Mouse (Mus musculus) gastrocnemius, postnatal 25 days (tissue): ENCODE data around the gene Irf2bpl. TPM values are rescaled to one million over a fixed set of nuclear protein-coding genes. Genes with fewer than 3 reads are reported as not detected.

ENCODE experiments used
- DNase-seq: peaks from one replicate; pipeline ENCODE4 v3.0.0; 2022
- total RNA-seq, 2 experiments: library from RNA; stranded (reverse); gene quantifications; 1 replicate in 1 of 2; 2 replicates in 1 of 2; pipeline ENCODE4 v1.2.3; 2021

The Irf2bpl gene
- total RNA-seq, 2 experiments from 2014 or later = 22.0 to 24.0 TPM

GRCm38 (mm10) chr12:86886446-86886965 lies 1.9 kb upstream of the Irf2bpl start:
- no peak for DNase-seq

GRCm38 (mm10) chr12:86885746-86886145 lies 1.1 kb upstream of the Irf2bpl start:
- DNase-seq = no peak

- DNase-seq = no peak
Measured at GRCm38 (mm10) chr12:86885336-86885735, 738 bp upstream of the Irf2bpl start.

- DNase-seq = peak; percentile 83
Measured at GRCm38 (mm10) chr12:86883280-86884196, 1.1 kb downstream of the Irf2bpl start.

GRCm38 (mm10) chr12:86883019-86883279 lies 1.6 kb downstream of the Irf2bpl start:
- no peak for DNase-seq

- peak; percentile 76 for DNase-seq
Measured at GRCm38 (mm10) chr12:86882279-86883018, 2.1 kb downstream of the Irf2bpl start.

GRCm38 (mm10) chr12:86881809-86882278 lies 2.8 kb downstream of the Irf2bpl start:
- no peak for DNase-seq

- DNase-seq = no peak
Measured at GRCm38 (mm10) chr12:86880090-86880723, 4.4 kb downstream of the Irf2bpl start.

GRCm38 (mm10) chr12:86879446-86880085 lies 5.0 kb downstream of the Irf2bpl start:
- no peak for DNase-seq

- DNase-seq = no peak
Measured at GRCm38 (mm10) chr12:86878426-86879353, 5.9 kb downstream of the Irf2bpl start.

- no peak for DNase-seq
Measured at GRCm38 (mm10) chr12:86876981-86877380, 7.6 kb downstream of the Irf2bpl start.

GRCm38 (mm10) chr12:86876116-86876515 lies 8.5 kb downstream of the Irf2bpl start:
- DNase-seq = no peak

- no peak for DNase-seq
Measured at GRCm38 (mm10) chr12:86872335-86873040, 12.1 kb downstream of the Irf2bpl start.

- no peak for DNase-seq
Measured at GRCm38 (mm10) chr12:86871666-86872334, 12.8 kb downstream of the Irf2bpl start.

GRCm38 (mm10) chr12:86870996-86871395 lies 13.6 kb downstream of the Irf2bpl start:
- DNase-seq = no peak

- no peak for DNase-seq
Measured at GRCm38 (mm10) chr12:86869761-86870160, 14.8 kb downstream of the Irf2bpl start.

GRCm38 (mm10) chr12:86867271-86868223 lies 17.1 kb downstream of the Irf2bpl start:
- peak; percentile 85 for DNase-seq

- no peak for DNase-seq
Measured at GRCm38 (mm10) chr12:86864316-86865020, 20.1 kb downstream of the Irf2bpl start.
